Mouse (Mus musculus) testis, adult 2 months (tissue): ENCODE measurements around the gene Gm11541. TPM values are rescaled to one million over a fixed set of nuclear protein-coding genes. Genes with fewer than 3 reads are reported as not detected.
"Not testable (repeated sequence)": the region's sequence is repeated elsewhere in the genome, so short reads cannot be mapped to it uniquely, and the experiment has no call there.

Source experiments
- H3K27ac ChIP-seq: fragments of 200-500 bp; 2 replicates; pipeline ENCODE4 v1.5.1; 2012; ENCODE audit warnings: low read depth, low read length; ENCODE audit not compliant: control insufficient read depth, insufficient read depth
- H3K27me3 ChIP-seq: fragments of 200-500 bp; 2 replicates; pipeline ENCODE4 v1.6.1; 2012; ENCODE audit warnings: mild to moderate bottlenecking, low read length, moderate library complexity; ENCODE audit not compliant: control insufficient read depth, insufficient read depth
- H3K36me3 ChIP-seq: fragments of 200-500 bp; 2 replicates; pipeline ENCODE4 v1.6.1; 2012; ENCODE audit warnings: mild to moderate bottlenecking, low read length; ENCODE audit not compliant: control insufficient read depth, insufficient read depth
- H3K4me1 ChIP-seq: fragments of 200-500 bp; 2 replicates; pipeline ENCODE4 v1.6.1; 2012; ENCODE audit warnings: low read length; ENCODE audit not compliant: control insufficient read depth, insufficient read depth
- H3K4me3 ChIP-seq: fragments of 200-500 bp; 2 replicates; pipeline ENCODE4 v1.5.1; 2012; ENCODE audit warnings: low read depth, mild to moderate bottlenecking, low read length, moderate library complexity, mixed read lengths; ENCODE audit not compliant: control insufficient read depth
- CTCF ChIP-seq: fragments of 200-500 bp; IDR thresholded peaks from 2 replicates; pipeline ENCODE4 v1.5.1; 2012; ENCODE audit warnings: low read depth, mild to moderate bottlenecking, inconsistent platforms, low read length, moderate library complexity; ENCODE audit not compliant: control insufficient read depth, insufficient read depth, insufficient replicate concordance
- POLR2A ChIP-seq: fragments of 200-500 bp; IDR thresholded peaks from 2 replicates; pipeline ENCODE4 v1.6.1; 2012; ENCODE audit warnings: low read depth, mild to moderate bottlenecking, inconsistent platforms, low read length, moderate library complexity; ENCODE audit not compliant: control insufficient read depth
- polyA plus RNA-seq: library from polyadenylated mRNA; depleted of rRNA; stranded (reverse); fragments of >200 nt; gene quantifications from 2 replicates; pipeline ENCODE4 v1.2.3, GENCODE M21; 2012

Gene Gm11541
- polyA plus RNA-seq, 1 experiment = not detected

DNA sequence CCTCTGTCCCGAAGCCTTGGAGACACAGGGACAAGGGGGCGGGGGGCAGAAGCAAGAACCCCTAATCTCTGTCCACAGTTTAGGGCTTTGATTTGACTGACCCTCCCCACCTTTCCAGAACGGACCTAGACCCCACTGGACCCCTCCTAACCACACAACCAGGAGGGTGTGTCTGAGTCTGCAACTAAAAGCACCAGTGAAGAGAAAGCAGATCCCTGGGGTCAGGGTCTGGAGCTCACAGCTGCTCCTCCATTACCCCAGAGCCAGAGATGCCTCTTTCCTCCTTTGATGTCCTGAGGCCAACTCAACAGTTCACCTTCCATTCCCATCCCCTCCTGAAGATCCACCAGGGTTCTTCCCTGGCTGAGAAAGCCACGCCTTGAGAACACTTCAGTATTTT is 28.0 kb downstream of the Gm11541 start:
- no peaks in the 10 kb centered on the region for H3K36me3 ChIP-seq
- H3K4me1 ChIP-seq = peaks cover 12% of the 10 kb centered on the region
- TF ChIP-seq CTCF (no peak), POLR2A (no peak)
- no peaks in the 10 kb centered on the region for H3K27me3 ChIP-seq
- no peak overlapping the region for H3K27ac ChIP-seq
- H3K4me3 ChIP-seq = no peak overlapping the region

- peaks cover 12% of the 10 kb centered on the region for H3K4me1 ChIP-seq
- no peak overlapping the region for H3K27ac ChIP-seq
- no peak for TF ChIP-seq CTCF
- no peaks in the 10 kb centered on the region for H3K27me3 ChIP-seq
- H3K4me3 ChIP-seq = no peak overlapping the region
- H3K36me3 ChIP-seq = no peaks in the 10 kb centered on the region
Measured at GRCm38 (mm10) chr11:94675446-94675845, 28.9 kb downstream of the Gm11541 start.

DNA sequence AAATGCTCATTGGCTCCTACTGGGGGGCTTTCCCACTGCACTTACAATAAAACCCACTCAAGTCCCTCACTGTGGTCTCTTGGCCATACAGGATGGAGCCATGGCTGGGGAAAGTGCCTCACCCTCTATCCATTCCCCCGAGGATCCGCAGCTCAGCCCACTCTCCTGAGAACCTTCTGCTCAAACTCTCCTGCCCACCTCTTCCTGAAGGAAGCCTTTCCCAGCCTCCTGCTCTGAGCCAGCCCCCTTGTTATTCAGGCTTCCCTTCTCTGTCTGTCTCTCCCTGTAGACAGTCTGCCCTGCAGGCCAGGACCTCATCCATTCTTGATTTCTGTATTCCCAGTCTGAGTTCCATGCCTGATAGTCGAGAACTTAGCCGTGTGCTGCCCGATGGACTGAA is 29.3 kb downstream of the Gm11541 start:
- Histone ChIP-seq H3K27ac (no peak overlapping the region), H3K4me1 (peaks cover 12% of the 10 kb centered on the region), H3K4me3 (no peak overlapping the region), H3K36me3 (no peaks in the 10 kb centered on the region), H3K27me3 (no peaks in the 10 kb centered on the region)
- TF ChIP-seq CTCF (no peak), POLR2A (no peak)

- no peak overlapping the region for H3K27ac ChIP-seq
- no peaks in the 10 kb centered on the region for H3K27me3 ChIP-seq
- no peak overlapping the region for H3K4me3 ChIP-seq
- no peaks in the 10 kb centered on the region for H3K4me1 ChIP-seq
- TF ChIP-seq POLR2A (no peak), CTCF (no peak)
- no peaks in the 10 kb centered on the region; the same call in none of the 2 replicates for H3K36me3 ChIP-seq
Measured at GRCm38 (mm10) chr11:94665281-94665680, 39.0 kb downstream of the Gm11541 start.

- Histone ChIP-seq H3K36me3 (no peaks in the 10 kb centered on the region; the same call in none of the 2 replicates), H3K4me1 (no peaks in the 10 kb centered on the region), H3K4me3 (no peak overlapping the region), H3K27me3 (no peaks in the 10 kb centered on the region), H3K27ac (no peak overlapping the region)
- TF ChIP-seq POLR2A = no peak
- TF ChIP-seq CTCF = no peak
Measured at GRCm38 (mm10) chr11:94661344-94661743, 43.0 kb downstream of the Gm11541 start.

GRCm38 (mm10) chr11:94653663-94654436 is 50.4 kb downstream of the Gm11541 start, which contains the start of the genes Mrpl27 and Eme1:
Gene Mrpl27, plus strand, starts transcription at chr11:94653767.
Gene Eme1, minus strand, starts transcription at chr11:94653964.
- H3K4me3 ChIP-seq = peak within 1 kb of the TSS; percentile 97
- TF ChIP-seq POLR2A = peak; percentile 57; the same call in 1 of the 2 replicates
- no peak for TF ChIP-seq CTCF
- H3K27ac ChIP-seq = peak within 1 kb of the TSS; percentile 95
- H3K4me1 ChIP-seq = no peaks in the 10 kb centered on the region
- H3K36me3 ChIP-seq = no peaks in the 10 kb centered on the region; the same call in 1 of the 2 replicates
- no peaks in the 10 kb centered on the region for H3K27me3 ChIP-seq

- Histone ChIP-seq H3K36me3 (no peaks in the 10 kb centered on the region; the same call in 1 of the 2 replicates), H3K27me3 (no peaks in the 10 kb centered on the region), H3K4me1 (no peaks in the 10 kb centered on the region), H3K27ac (no peak overlapping the region), H3K4me3 (no peak overlapping the region; the same call in 1 of the 2 replicates)
- TF ChIP-seq CTCF = no peak
- TF ChIP-seq POLR2A = no peak
Measured at GRCm38 (mm10) chr11:94652973-94653372, 51.3 kb downstream of the Gm11541 start.

DNA sequence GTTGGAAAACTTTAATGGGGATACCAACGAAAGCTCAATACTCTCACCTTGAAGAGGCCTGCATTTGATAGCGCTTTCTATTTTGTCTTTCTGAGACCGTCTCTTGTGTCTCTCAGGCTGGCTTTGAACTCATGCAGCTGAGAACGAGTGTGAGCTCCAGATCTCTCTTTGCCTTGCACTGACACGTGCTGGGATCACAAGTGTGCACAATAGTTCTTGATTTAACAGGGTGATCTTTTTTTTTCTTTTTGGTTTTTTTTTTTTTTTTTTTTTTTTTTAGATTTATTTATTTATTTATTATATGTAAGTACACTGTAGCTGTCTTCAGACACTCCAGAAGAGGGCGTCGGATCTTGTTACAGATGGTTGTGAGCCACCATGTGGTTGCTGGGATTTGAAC is 53.1 kb downstream of the Gm11541 start:
- not testable (repeated sequence) for H3K36me3 ChIP-seq, H3K27me3 ChIP-seq, H3K4me3 ChIP-seq, H3K4me1 ChIP-seq, H3K27ac ChIP-seq
